ENCODE assay signal across 22 mouse cellular contexts in the genomic region with DNA sequence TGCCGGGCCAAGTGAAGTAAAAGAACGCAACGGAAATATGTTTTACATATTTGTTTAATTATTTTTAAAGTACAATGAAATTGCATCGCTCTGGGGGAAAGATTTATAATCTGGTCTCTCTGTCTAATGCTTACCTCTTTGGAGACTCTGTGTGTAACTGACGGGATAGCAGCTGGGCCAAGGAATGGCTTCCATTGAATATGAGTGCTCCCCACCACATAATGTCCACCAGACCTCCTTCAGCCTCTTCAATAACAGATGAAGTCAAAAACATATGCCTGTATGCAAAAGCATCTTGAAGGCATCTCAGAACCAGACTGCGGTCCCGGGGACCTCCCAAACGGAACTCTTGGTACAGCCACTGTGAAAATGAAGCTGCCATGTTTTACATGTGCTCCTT.
DNase-seq lines count a peak whose midpoint lies in the region; ATAC-seq lines count a peak whose summit lies in the region.
"Had no signal": no experiment of that assay in that cellular context is flagged by ENCODE, and none has a peak within 500 bp of the region (broad histone marks: within the 10 kb centered on the region; RNA-seq: fewer than 3 reads in every experiment).

No protein-coding gene starts in this region.

- 0 out of 2 replicates have a peak, but pooled peaks have one; percentile 59 for ATAC-seq in embryonic facial prominence, embryonic 13.5 days (ENCODE audit: insufficient number of reproducible peaks, insufficient read depth, low FRiP score, low TSS enrichment, low read depth)
- no peak for ATAC-seq in embryonic facial prominence, embryonic 14.5 days (ENCODE audit: low read depth)
- ATAC-seq: activated CD4-positive, CD25-positive, alpha-beta regulatory T cell, adult 4 months; CD4-positive, CD25-positive, alpha-beta regulatory T cell, adult 4 months; forebrain, embryonic 14.5 days; forebrain, embryonic 16.5 days; Patski had no signal

- H3K27ac ChIP-seq in embryonic facial prominence, embryonic 13.5 days = no peak overlapping the region
- H3K27ac ChIP-seq in embryonic facial prominence, embryonic 10.5 days (replicated peaks) = no peak overlapping the region
- no peak overlapping the region for H3K27ac ChIP-seq in embryonic facial prominence, embryonic 14.5 days (replicated peaks; ENCODE audit: low read depth, low read length)
- H3K27ac ChIP-seq: embryonic facial prominence, embryonic 12.5 days; forebrain, embryonic 10.5 days; forebrain, embryonic 12.5 days had no signal

- no peaks in the 10 kb centered on the region for H3K36me3 ChIP-seq in embryonic facial prominence, embryonic 13.5 days
- H3K36me3 ChIP-seq in embryonic facial prominence, embryonic 10.5 days (replicated peaks) = no peaks in the 10 kb centered on the region
- H3K36me3 ChIP-seq in embryonic facial prominence, embryonic 14.5 days (ENCODE audit: control insufficient read depth, insufficient read depth, low read length) = no peaks in the 10 kb centered on the region
- H3K36me3 ChIP-seq: embryonic facial prominence, embryonic 12.5 days; forebrain, embryonic 10.5 days; forebrain, embryonic 12.5 days; G1E had no signal

- 53% methylated on average over 8 of the region's 8 CpGs for WGBS in embryonic facial prominence, embryonic 13.5 days
- 88% methylated on average over 8 of the region's 8 CpGs for whole genome bisulfite sequencing in embryonic facial prominence, embryonic 10.5 days
- 56% methylated on average over 8 of the region's 8 CpGs for WGBS in embryonic facial prominence, embryonic 14.5 days

- 0 out of 2 replicates have a peak, but pooled peaks cover 3% of the 10 kb centered on the region for H3K27me3 ChIP-seq in embryonic facial prominence, embryonic 13.5 days
- no peaks in the 10 kb centered on the region for H3K27me3 ChIP-seq in embryonic facial prominence, embryonic 10.5 days (replicated peaks; ENCODE audit: low read depth, poor library complexity, severe bottlenecking)
- no peaks in the 10 kb centered on the region for H3K27me3 ChIP-seq in embryonic facial prominence, embryonic 14.5 days (replicated peaks; ENCODE audit: control insufficient read depth, insufficient read depth, low read length)
- H3K27me3 ChIP-seq: CH12.LX; embryonic facial prominence, embryonic 12.5 days; forebrain, embryonic 12.5 days had no signal

- DNase-seq in embryonic facial prominence, embryonic 10.5 days (ENCODE audit: low spot score) = no peak
- DNase-seq in embryonic facial prominence, embryonic 14.5 days (ENCODE audit: low spot score) = peak; percentile 68
- peak; percentile 24 for DNase-seq in forelimb bud, embryonic 11.5 days (ENCODE audit: low read depth, low spot score)
- DNase-seq in cerebellum, adult 9-10 months = no peak
- DNase-seq: B cell, adult 2 months; cerebellum, adult 11-12 months; cerebellum, adult 2 months; cerebellum, adult 9-11 months; cerebellum, postnatal 36 days; embryo, embryonic 11 days had no signal

- H3K4me2 ChIP-seq in embryonic facial prominence, embryonic 13.5 days = no peak overlapping the region
- H3K4me2 ChIP-seq in embryonic facial prominence, embryonic 14.5 days (ENCODE audit: low read depth, low read length) = no peak overlapping the region
- H3K4me2 ChIP-seq: embryonic facial prominence, embryonic 12.5 days; forebrain, embryonic 12.5 days had no signal

- no peak overlapping the region for H3K9ac ChIP-seq in embryonic facial prominence, embryonic 13.5 days
- no peak overlapping the region for H3K9ac ChIP-seq in embryonic facial prominence, embryonic 14.5 days (ENCODE audit: low read depth, low read length)
- H3K9ac ChIP-seq: embryonic facial prominence, embryonic 12.5 days; forebrain, embryonic 12.5 days had no signal

- no peaks in the 10 kb centered on the region for H3K9me3 ChIP-seq in embryonic facial prominence, embryonic 13.5 days
- H3K9me3 ChIP-seq in embryonic facial prominence, embryonic 10.5 days = no peaks in the 10 kb centered on the region
- H3K9me3 ChIP-seq in embryonic facial prominence, embryonic 14.5 days (ENCODE audit: control insufficient read depth, low read length) = no peaks in the 10 kb centered on the region
- H3K9me3 ChIP-seq: embryonic facial prominence, embryonic 12.5 days; forebrain, embryonic 10.5 days; forebrain, embryonic 12.5 days had no signal

- peaks cover 9% of the 10 kb centered on the region for H3K4me1 ChIP-seq in embryonic facial prominence, embryonic 13.5 days
- H3K4me1 ChIP-seq in embryonic facial prominence, embryonic 10.5 days = no peaks in the 10 kb centered on the region
- H3K4me1 ChIP-seq in embryonic facial prominence, embryonic 14.5 days (ENCODE audit: control insufficient read depth, insufficient read depth, low read length) = 0 out of 2 replicates have a peak, but pooled peaks cover 3% of the 10 kb centered on the region
- H3K4me1 ChIP-seq: embryonic facial prominence, embryonic 12.5 days; forebrain, embryonic 10.5 days; forebrain, embryonic 12.5 days had no signal

- H3K4me3 ChIP-seq in embryonic facial prominence, embryonic 13.5 days = no peak overlapping the region
- no peak overlapping the region for H3K4me3 ChIP-seq in embryonic facial prominence, embryonic 10.5 days
- H3K4me3 ChIP-seq in embryonic facial prominence, embryonic 14.5 days (ENCODE audit: low read depth, low read length) = no peak overlapping the region
- H3K4me3 ChIP-seq: embryonic facial prominence, embryonic 12.5 days; erythroblast, embryonic 14.5 days; forebrain, embryonic 10.5 days; forebrain, embryonic 12.5 days had no signal

Comparison
In these comparisons a context has a peak if more than half of its experiments do, and no peak if none do; other contexts are left out.
1. DNase-seq: peak in embryonic facial prominence, embryonic 14.5 days (single experiment) and forelimb bud, embryonic 11.5 days (single experiment); none in embryonic facial prominence, embryonic 10.5 days (single experiment) and cerebellum, adult 9-10 months (single experiment).